Mouse (Mus musculus) ES-Bruce4 (cell line): ENCODE data around the gene Napsa.

Source experiments
- CTCF ChIP-seq: IDR thresholded peaks from one replicate; pipeline ENCODE4 v1.8.1; 2011; ENCODE audit warnings: low read depth, low read length
- POLR2A ChIP-seq: IDR thresholded peaks from one replicate; pipeline ENCODE4 v1.8.1; 2011; ENCODE audit warnings: low read length; ENCODE audit not compliant: insufficient read depth

DNA sequence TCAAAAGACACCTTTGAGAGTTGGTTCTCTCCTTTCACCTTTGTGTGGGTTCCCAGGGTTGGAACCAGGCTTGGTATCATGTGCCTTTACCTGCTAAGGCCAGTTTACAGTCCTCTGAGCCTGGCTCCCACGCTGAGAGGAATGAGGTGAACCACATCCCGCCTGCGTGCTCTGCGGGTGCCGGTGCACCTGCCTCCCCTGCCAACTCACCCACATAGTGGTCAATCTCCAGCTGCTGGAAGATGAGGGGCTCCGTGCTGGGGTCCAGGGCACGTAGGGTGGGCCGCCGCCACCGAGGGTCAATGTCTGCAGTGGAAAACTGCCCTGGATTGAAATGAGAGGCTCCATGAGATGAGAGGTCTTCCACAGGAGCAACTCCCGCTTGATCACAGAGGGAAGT lies 29.6 kb upstream of the Napsa start:
- TF ChIP-seq POLR2A, result no peak
- TF ChIP-seq CTCF, result no peak
